Mouse (Mus musculus): ENCODE data around the gene Copz1.

DNA sequence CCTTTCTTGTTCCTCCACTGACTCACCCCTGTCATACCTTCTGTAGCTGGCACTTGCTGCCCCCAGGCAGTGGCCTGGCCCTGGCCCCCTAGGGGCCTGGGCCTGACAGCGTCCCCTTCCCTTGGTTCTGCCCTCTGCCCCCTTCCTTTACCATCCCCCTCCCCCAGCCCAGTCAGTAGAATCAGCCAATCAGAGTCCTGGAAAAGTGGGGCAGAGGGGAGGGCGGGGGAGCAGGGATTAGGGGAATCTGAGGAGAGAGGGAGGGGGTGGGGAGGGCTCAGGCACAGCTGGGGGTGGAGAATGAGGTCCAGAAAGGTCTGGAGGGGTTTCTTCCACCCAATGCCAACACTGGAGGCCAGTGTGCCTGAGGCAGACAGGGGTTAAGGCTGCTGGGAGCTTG is 61.7 kb downstream of the Copz1 start:
- no peak for TF ChIP-seq NANOG (IDR thresholded peaks at IDR 0.05; ENCODE audit: borderline replicate concordance, low read length)
- TF ChIP-seq CTCF (conservative IDR thresholded peaks at IDR 0.05; ENCODE audit: low read length): no peak

All from E14TG2a.4 (cell line).